Mouse (Mus musculus): Measurements from ENCODE around the gene Tctex1d2.

The Tctex1d2 gene

DNA sequence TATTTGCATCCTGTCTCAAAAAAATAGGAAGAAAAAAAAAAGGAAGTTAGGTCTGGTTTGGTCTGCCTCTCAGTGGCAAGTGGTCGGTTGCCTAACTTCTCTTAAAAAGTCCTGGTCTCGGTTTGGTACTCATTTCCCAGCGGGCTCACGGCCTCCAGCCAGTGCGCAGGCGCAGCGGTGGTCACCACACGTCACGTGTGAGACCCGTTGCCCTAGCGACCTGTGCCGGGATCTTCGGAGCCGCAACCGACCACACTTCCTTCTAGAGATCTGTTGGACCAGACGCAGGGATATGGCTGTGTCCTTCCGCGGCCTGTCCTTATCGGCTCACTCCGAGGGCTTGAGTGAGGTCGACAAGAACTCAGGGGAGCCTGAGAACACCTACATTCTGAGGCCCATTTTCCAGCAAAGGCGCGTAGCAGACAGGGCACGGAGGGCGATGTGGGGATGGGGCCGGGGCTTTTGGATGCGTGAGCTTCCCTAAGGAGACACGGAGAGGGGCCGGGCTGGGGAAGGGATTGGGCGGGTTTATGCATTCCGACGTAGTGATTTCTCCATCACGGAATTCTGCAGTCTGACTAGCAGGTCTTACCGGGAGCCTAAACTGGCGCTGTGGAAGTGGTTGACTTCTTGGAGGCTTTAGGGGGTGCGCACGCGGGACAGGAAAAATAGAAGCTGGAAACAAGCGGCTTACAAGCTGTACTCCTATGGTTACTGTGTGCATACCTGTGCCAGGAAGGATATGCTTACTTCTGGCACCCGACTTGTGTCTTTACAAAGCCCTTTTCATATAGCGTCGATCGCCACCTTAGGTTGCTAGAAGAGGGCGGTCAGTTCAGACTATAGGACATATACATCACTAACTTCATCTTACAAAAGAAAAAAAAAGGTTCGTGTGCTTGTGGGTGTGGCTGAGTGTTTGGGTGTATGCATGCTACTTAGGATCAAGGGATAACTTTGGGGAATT lies at the start of gene Tctex1d2:
Gene Tctex1d2 (plus strand): TSS at position 186 of the 967 bp plus-strand sequence.
- DNase-seq (ENCODE audit: low read depth), result peak; percentile 96

DNA sequence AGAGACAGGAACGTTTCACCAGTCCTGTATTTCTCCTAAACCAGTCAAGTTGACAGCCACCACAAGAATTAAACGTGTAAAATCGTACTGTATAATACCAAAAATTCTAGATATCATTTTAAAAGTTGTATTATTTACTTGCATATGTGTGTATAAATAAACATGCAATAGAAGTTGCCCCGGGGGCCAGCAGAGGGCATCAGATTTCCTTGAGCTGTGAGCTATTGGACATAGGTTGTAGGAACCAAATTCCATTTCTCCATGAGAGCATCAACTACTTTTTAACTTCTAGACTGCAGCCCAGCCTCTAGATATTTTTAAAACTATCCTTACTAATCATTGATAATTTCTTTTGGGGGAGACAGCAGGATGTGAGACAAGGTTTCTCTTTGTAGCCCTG lies 48.2 kb upstream of the Tctex1d2 start:
- DNase-seq (ENCODE audit: low read depth), result no peak

DNA sequence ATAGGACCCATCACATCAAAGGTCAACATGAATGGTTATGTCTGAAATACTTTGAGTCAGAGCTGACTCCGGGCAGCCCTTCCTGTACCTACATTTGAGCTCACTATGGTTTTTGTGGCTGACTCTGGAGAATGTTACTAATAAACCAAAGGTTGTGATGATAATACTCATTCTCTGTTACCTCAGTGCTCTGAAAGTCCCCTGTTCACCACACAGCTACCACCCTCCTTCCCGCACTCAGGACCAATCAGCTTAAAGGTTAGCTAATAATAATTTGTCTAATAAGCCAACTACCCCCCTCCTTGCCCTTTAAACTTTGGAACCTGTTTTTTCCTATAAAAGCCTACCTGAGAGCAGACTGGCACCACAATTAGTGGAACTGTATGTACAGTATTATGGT lies 39.9 kb upstream of the Tctex1d2 start:
- DNase-seq (ENCODE audit: low read depth), result no peak

DNA sequence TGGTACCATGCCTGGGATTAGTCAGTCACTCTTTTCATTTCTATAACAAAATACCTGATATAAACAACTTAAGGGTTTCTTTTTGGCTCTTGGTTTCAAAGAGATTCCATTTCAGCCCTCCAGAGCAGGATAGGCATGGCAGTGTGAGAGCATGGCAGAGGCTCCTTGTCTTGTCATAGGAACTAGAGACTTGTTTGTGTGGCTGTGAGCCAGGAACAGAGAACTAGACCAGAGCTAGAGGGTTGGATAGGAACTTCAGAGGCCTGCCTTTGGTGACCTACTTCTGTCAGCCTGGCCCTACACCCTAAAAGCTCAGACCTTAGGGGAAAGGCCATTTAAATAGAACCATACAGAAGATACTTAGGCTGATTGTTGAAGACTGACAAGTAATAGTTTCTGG lies 36.6 kb upstream of the Tctex1d2 start:
- no peak for DNase-seq (ENCODE audit: low read depth)

DNA sequence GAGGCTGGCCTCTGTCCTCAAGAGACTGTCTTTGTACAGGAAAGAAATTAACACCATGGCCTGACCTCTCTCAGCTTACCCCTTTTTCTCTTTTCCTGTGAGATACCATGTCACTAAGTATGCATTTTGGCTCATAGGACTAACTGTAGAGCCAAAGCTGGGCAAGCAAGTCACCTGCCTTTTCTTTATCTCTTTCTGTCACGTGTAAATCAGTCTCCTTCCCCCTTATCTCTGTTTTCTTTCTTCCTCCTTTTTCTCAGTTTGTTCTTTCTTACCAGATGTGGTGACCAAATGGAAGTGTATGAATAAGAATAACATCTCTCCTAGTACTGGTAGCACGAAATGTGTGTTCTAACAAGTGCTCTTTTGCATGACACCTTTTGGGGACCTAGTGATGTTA lies 34.6 kb upstream of the Tctex1d2 start:
- no peak for DNase-seq (ENCODE audit: low read depth)

DNA sequence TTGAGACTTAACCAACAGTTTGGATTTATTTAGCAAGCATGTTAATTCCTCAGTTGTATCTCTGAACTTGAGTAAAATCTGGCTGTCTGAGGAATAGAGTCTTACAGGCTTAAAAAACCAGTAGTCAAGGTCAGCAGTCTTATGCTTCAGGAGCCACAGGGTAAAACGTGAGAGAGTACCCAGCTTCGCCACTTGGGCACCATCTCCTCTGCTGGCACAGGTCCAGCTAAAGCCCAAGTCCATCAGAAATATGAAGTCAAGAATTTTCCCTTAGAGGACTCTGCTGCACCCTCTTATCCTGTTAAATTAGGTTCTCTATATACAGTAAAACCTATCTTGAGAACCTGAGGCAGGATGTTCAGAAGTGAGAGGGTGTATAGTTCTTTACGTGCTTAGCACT lies 32.7 kb upstream of the Tctex1d2 start:
- no peak for DNase-seq (ENCODE audit: low read depth)

DNA sequence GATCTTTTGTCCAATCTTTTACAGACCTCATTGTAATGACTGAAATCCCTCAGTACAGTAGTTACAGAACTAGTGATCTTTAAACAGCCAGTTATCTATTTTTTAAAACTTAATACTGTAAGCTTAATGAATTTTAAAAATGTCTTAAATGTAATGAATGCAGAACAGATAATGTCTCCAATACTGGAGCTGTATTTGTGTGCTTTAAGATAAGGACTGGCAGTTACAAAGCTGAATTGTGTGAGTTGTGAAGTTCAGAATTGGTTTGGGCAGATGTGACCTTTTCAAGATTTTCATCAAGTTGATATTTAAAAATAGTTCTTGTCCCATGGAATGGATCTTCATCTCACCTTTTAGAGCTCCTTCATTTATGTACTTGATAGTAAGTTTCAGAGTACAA lies 30.5 kb upstream of the Tctex1d2 start:
- DNase-seq (ENCODE audit: low read depth), result no peak

DNA sequence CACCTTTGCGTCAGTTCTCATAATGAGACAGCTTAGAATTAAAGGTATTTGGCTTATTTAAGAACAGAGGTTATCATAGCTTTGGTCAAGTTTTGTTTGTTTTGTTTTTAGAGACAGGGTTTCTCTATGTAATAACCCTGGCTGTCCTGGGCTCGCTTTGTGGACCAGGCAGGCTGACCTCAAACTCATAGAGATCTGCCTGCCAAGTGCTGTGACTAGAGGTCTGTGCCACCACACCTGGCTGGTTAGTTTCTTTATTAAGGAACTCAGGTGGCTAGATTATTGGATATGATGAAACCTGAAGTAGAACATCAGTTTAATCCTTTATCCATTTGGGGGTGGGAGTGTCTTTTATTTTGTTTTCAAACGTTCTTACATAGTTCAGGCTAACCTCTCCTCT lies 29.7 kb upstream of the Tctex1d2 start:
- DNase-seq (ENCODE audit: low read depth), result no peak

DNA sequence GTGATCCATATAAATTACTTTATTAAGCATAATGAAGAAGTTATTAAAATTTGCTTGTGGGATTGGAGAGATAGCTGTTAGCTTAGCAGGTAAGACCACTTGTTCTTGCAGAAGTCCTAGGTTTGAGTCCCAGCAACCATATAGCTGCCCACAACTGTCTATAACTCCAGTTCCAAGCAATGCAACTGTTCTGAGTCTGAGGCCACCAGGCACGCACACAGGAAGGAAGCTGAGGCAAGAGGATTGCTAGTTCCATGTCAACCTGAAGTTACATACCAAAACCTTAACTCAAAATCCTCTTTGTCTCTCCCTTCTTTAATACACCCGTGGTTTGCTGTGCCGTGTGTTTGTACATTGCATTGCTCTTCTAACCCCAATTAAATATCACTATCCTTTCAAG lies 28.6 kb upstream of the Tctex1d2 start:
- no peak for DNase-seq (ENCODE audit: low read depth)

DNA sequence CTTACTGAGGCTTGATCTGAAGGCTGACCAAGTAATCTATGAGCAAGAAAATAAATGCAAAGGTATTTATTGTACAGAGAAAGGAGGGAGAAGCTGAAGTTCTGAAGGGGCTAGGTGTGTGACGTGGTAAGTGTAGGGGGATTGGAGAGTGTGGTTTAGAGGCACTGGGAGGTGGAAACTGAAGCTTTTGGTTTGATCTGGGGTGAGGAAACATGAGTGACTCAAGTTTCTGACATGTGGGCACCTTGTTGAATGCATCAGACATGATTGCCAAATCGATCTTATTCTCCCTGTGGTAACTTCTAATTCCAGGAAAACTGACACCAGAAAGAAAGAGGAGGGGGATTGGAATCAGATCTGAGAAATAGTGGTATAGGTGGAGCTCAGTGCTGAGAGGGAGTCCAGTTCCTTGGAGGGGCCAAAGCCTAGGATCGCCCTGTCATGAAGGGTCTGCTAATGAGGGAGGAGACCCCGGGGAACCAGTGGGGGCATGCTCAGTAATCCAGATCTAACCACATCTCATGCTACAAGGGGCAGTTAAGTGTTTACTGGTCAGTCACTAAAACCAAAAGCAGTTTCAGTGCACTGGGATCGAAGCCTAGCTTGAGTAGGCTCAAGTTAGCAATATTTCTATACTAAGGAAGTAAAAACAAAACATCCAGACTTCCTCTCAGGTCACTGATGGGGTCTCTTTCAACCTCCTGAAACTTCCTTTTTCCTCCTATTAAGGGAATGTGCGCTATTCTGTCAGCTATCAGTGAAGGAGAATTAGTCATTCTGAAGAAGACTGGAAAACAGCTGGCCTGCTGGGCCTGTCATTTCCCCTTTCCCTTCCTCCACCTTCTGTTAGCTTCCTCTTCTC lies 23.6 kb upstream of the Tctex1d2 start:
- DNase-seq (ENCODE audit: low read depth), result peak; percentile 31

DNA sequence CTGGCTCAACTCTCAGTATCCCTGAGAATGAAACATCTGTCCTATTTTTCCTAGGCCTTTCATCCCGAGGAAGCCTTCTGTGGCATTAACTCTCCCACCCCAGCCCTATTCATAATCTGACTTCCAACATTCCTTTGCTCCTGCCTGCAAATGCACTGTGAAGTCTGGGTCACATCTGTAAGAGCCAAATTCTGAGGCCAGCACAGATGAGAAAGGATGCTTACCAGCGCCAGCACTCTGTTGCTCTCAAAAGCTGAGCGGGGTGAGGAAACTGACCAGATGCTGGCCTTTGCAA lies 23.0 kb upstream of the Tctex1d2 start:
- no peak for DNase-seq (ENCODE audit: low read depth)

DNA sequence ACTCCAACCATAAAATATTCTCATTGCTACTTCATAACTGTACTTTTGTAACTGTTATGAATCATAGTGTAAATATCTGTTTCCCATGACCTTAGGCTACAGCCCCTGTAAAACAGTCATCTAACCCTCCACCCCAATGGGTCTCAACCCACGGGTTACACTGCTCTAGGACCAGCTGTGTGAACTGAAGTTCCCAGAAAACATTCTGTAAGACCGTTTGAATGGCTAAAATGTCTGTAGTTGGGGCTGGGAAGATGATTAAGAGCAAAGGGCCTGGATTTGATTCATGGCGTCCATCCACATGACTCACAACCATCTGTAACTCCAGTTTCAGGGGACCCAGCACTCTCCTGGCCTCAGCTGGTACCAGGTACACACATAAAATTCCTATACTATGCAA lies 21.3 kb upstream of the Tctex1d2 start:
- DNase-seq (ENCODE audit: low read depth), result peak; percentile 72

DNA sequence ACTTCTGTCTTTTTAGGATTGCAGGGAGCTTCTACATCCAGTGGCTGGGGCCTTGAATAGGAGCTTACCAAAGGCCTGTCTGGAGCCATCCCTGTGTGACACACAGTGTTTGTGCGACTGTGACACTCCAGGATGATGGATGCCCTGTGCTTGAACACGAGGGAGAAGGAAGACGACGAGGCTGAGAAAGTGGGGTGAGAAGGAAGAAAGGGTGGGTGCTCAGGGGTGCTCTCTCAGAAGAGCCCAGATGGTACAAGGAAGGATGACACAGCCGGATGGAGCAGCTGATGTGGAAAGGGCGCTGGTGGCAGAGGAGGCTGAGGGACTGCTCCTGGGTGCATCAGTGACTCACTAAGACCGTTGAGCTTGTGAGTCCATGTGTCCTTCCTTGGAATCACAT lies 19.2 kb upstream of the Tctex1d2 start, which contains the start of gene Tm4sf19:
Gene Tm4sf19 (plus strand): TSS at position 240 of the 400 bp plus-strand sequence.
- no peak for DNase-seq (ENCODE audit: low read depth)

DNA sequence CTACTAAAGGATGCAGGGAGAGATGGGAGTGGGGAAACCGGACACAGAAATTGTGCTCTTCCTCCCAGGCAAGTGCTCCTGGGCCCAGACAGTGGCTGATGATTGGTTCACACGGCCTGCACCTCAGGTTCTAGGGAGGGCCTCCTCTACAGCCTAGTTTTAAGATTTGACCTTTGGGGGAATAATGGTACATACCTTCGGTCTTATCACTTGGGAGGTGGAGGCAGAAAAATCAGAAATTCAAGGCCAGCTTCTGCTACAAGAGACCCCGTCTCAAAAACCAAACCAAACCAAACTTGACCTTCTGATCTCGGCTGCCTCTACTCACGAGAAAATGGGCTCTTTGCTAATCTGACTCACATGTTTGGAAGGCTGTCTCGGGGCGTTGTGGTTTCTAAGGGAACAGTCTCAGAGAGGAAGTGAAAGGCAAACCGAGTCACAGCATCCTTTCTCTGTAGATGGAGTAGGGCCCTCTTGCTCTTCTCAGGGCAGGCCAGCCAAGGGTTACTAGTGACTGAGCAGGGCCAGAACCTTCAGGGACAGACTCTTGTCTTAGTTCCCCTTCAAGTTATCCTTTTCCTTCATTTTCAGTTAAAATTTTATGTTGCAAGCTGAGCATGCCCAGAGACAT lies 18.1 kb upstream of the Tctex1d2 start:
- no peak for DNase-seq (ENCODE audit: low read depth)

DNA sequence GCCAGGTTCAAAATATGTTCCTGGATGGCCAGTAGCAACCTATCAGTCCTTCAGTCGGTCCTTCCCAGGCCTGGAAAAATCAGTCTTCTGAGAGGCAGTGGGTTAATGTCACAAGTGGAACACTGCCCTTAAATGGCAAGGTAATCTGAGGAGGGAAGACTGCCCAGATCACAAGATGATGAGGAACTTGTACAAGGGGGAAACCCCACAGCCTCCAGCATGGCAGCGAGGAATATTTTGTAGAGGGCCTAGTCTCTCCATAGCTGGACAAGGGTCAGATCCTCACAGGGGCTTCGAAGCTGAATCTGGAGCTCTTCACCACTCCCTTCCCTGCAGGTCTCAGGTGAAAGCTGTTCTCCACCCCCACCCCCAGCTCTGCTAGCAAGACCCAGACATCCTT lies 16.7 kb upstream of the Tctex1d2 start:
- no peak for DNase-seq (ENCODE audit: low read depth)

DNA sequence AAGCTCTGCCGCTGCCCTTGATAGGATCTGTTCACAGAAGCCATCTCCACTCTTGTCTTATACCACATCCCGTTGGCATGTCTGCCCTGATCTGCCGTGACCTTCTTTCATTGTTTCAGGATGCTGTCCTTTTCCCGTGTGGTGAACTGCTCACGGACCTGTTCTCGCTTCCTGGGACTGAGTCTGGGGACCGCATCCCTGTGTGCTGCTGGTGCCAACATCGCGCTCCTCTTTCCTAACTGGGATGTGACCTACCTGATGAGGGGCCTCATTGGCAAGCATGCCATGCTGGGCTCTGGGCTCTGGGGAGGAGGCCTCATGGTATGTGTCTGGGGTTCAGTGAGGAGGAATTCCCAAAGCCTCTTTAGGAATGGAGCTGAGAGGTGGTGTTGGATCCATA lies 13.8 kb upstream of the Tctex1d2 start:
- no peak for DNase-seq (ENCODE audit: low read depth)

DNA sequence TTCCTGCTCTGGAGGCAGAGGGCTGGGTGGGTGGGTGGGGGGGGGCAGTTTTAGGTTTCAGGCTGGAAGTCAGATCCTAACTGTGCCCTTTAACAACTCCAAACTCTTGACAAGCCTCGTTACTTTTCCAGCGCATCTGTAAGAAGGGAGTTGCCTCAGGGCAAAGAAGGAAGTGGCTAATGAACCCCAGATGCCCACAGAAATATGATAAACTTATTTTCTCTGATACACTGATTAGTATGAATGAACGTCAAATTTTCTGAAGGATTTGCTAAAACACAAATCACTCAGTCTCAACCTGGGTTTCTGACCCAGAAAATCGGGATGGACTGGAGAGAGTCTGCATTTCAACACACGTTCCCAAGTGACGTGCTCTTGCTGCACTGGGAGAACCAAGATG lies 12.8 kb upstream of the Tctex1d2 start:
- no peak for DNase-seq (ENCODE audit: low read depth)

DNA sequence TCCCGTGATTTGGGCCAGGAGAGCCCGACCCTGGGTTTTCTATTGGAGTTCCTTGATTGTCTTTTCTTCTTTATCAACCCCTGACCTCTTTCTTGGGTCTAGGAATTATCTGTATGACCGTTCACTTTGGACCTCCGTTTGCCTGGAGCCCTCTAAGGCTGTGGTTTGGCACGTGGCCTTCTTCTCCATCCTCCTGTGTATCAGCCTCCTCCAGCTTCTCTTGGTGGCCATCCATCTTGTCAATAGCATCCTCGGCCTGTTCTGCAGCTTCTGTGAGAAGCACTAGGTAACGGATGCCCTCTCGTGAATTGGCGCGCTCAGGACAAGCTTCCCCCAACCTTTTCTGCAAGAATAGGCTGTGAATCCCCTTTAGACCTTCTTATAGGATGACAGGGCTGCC lies 11.8 kb upstream of the Tctex1d2 start:
- no peak for DNase-seq (ENCODE audit: low read depth)

DNA sequence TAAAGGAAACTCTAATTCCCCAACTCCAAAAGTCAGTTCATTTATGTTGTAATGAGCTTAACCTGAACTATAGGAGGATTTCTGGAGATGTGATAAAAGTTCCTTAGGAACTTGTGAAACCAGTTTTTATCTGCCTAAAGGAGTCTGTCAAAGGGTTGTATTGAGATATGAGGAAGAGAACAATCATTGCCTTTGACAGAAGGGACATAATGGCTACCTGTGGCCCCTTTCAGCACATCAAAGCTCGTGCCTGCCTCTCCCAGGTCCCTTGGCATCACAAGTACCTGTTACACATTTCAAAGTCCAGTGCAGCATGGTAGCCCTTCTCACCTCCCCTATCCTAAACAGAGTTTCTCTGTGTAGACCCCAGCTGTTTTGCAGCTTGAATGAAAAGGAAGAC lies 2.0 kb upstream of the Tctex1d2 start:
- no peak for DNase-seq (ENCODE audit: low read depth)

DNA sequence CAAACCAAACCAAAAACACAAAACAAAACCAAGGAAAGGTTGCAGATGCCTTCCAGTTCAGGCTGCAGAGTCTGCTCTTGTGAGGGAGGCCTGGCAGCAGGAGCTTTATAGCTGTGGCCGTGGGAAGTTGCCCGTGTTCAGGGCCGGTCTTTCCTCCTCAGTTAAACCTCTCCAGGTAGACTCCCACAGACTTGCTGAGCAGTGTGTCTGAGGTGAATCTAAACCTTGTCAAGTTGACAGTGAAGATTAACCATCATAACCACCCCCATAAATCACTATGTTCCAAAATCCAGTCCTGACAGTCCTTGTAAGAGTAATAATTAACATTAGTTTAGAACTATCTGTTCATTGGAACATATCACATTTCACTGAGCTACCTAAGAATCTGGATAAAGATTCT lies 8.0 kb downstream of the Tctex1d2 start:
- DNase-seq (ENCODE audit: low read depth), result no peak

DNA sequence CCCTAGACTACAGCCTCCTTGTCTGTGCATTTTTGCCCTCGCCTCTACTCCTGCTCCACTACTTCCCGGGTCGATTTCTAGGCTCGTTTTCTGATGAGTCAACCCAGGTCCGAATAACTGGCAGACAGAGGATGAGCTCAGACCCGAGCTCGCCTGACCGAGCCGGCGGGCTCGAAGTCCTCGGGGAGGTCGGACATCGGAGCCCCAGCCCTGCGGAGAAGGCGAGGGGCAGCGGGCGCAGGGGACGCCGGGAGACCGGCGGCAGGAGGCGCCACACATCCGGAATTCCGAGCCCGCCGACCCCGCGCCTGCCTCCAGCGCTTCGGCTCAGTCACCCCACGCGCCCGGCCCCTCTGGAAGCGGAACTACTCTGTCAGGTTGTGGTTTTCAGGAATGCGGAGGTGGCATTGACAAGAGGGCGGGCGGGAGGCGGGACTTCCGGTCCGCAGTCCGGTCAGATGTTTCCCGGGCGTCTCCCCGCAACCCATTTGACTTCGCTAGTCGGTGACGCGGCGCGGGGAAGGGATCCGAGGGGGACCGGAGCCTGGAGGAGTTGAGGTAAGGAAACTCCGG lies 11.1 kb downstream of the Tctex1d2 start, which contains the start of gene Pcyt1a:
Gene Pcyt1a (plus strand): TSS at position 448 of the 573 bp plus-strand sequence.
- peak; percentile 86 for DNase-seq (ENCODE audit: low read depth)

DNA sequence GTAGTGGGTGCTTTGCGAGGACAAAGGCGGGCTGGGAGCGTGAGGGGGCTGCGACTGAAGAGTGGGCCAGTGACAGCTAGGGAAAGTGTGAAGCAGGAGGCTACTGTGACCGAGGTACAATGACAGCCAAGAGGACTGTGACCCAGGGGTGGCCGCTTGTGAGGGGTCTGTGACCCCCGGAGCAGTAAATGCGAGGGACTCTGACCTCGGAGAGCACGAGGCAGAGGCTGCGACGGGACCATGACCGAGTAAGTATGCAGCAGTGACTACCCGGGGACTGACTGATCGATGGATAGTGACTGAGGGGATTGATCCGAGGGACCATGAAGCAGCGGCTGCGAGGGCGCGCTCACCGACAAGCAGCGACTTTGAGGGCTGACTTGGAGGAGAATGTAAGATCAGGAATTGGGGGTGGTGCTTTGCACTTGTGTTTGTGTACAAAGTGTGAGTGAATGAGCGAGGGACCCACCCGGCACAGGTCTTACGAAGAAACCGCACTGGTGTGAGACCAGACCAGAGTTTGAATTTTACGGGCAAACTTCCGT lies 11.6 kb downstream of the Tctex1d2 start:
- DNase-seq (ENCODE audit: low read depth), result no peak
